Mouse (Mus musculus): Measurements from ENCODE around the gene Camk2n2. TPM values are rescaled to one million over a fixed set of nuclear protein-coding genes. Genes with fewer than 3 reads are reported as not detected.

Camk2n2 gene
- polyA plus RNA-seq (2012; rRNA removed) = 65.1 and 66.7 TPM in 2 replicates

GRCm38 (mm10) chr16:20621191-20621990, at the start of gene Camk2n2:
Gene Camk2n2, minus strand, starts transcription at chr16:20621287.

GRCm38 (mm10) chr16:20668013-20668412, 46.9 kb upstream of the Camk2n2 start, which contains the start of gene Eif4g1:
Gene Eif4g1, plus strand, starts transcription at chr16:20668313.

GRCm38 (mm10) chr16:20651076-20651946, 30.2 kb upstream of the Camk2n2 start, which contains the start of gene Psmd2:
Gene Psmd2, plus strand, starts transcription at chr16:20651652.

GRCm38 (mm10) chr16:20629731-20630634, 8.9 kb upstream of the Camk2n2 start, which contains the start of gene Ece2:
Gene Ece2, plus strand, starts transcription at chr16:20629828.

GRCm38 (mm10) chr16:20611357-20612227, 9.5 kb downstream of the Camk2n2 start, which contains the start of the genes Eef1akmt4, Gm49333 and Alg3:
Gene Eef1akmt4, plus strand, starts transcription at chr16:20611593.
Gene Gm49333, plus strand, starts transcription at chr16:20611610.
Gene Alg3, minus strand, starts transcription at chr16:20611735.

GRCm38 (mm10) chr16:20589366-20589938, 31.6 kb downstream of the Camk2n2 start, which contains the start of gene Vwa5b2:
Gene Vwa5b2, plus strand, starts transcription at chr16:20589471.

Other genes starting within 250 kb of the Camk2n2 start
- 269 and 286 TPM in 2 replicates for gene Abcc5, start 194.9 kb downstream of the Camk2n2 start, polyA plus RNA-seq (2012; rRNA removed)
- gene Eif2b5, start 122.5 kb downstream of the Camk2n2 start, polyA plus RNA-seq (2012; rRNA removed) = 50.9 and 53.0 TPM in 2 replicates
- gene Dvl3, start 104.3 kb downstream of the Camk2n2 start, polyA plus RNA-seq (2012; rRNA removed) = 81.3 and 94.9 TPM in 2 replicates
- 996 and 1,020 TPM in 2 replicates for gene Ap2m1, start 85.8 kb downstream of the Camk2n2 start, polyA plus RNA-seq (2012; rRNA removed)
- gene Abcf3, start 72.7 kb downstream of the Camk2n2 start, polyA plus RNA-seq (2012; rRNA removed) = 68.0 and 74.3 TPM in 2 replicates
- 29.8 and 35.2 TPM in 2 replicates for gene Vwa5b2, start 31.8 kb downstream of the Camk2n2 start, polyA plus RNA-seq (2012; rRNA removed)
- 11.8 and 12.3 TPM in 2 replicates for gene Eef1akmt4, start 9.7 kb downstream of the Camk2n2 start, polyA plus RNA-seq (2012; rRNA removed)
- 0.06 TPM in 1 of 2 replicates, not detected in the other for gene Gm49333, start 9.7 kb downstream of the Camk2n2 start, polyA plus RNA-seq (2012; rRNA removed)
- 27.2 and 27.6 TPM in 2 replicates for gene Alg3, start 9.6 kb downstream of the Camk2n2 start, polyA plus RNA-seq (2012; rRNA removed)
- 29.3 and 32.5 TPM in 2 replicates for gene Ece2, start 8.5 kb upstream of the Camk2n2 start, polyA plus RNA-seq (2012; rRNA removed)
- gene Psmd2, start 30.4 kb upstream of the Camk2n2 start, polyA plus RNA-seq (2012; rRNA removed) = 219 and 227 TPM in 2 replicates
- 245 and 252 TPM in 2 replicates for gene Eif4g1, start 47.0 kb upstream of the Camk2n2 start, polyA plus RNA-seq (2012; rRNA removed)
- gene Fam131a, start 72.0 kb upstream of the Camk2n2 start, polyA plus RNA-seq (2012; rRNA removed) = 44.1 and 52.6 TPM in 2 replicates
- 67.8 and 68.8 TPM in 2 replicates for gene Polr2h, start 96.4 kb upstream of the Camk2n2 start, polyA plus RNA-seq (2012; rRNA removed)
- gene Clcn2, start 96.5 kb upstream of the Camk2n2 start, polyA plus RNA-seq (2012; rRNA removed) = 80.5 and 93.6 TPM in 2 replicates
- gene Chrd, start 111.8 kb upstream of the Camk2n2 start, polyA plus RNA-seq (2012; rRNA removed) = 24.7 and 29.3 TPM in 2 replicates
- 3.2 and 3.3 TPM in 2 replicates for gene Thpo, start 113.2 kb upstream of the Camk2n2 start, polyA plus RNA-seq (2012; rRNA removed)